Mouse (Mus musculus) heart, embryonic 10.5 days (tissue): ENCODE data around the gene Cnnm2. TPM values are rescaled to one million over a fixed set of nuclear protein-coding genes. Genes with fewer than 3 reads are reported as not detected.

Experiments used
- polyA plus RNA-seq: library from polyadenylated mRNA; unstranded; fragments of >200 nt; fragmentation: Nextera tagmentation; extraction: Ambion mirVana; gene quantifications from 2 replicates; pipeline ENCODE4 v1.2.1, GENCODE M21; 2016

The Cnnm2 gene
- polyA plus RNA-seq, 1 experiment from 2014 or later: 2.7 TPM

Other genes with a start within 250 kb of the Cnnm2 start
- 112 and 134 TPM in 2 replicates for gene Arl3, start 188.4 kb upstream of the Cnnm2 start, polyA plus RNA-seq
- 14.2 and 14.5 TPM in 2 replicates for gene Sfxn2, start 188.2 kb upstream of the Cnnm2 start, polyA plus RNA-seq
- 53.9 and 61.8 TPM in 2 replicates for gene Wbp1l, start 162.5 kb upstream of the Cnnm2 start, polyA plus RNA-seq
- gene Cyp17a1, start 88.4 kb upstream of the Cnnm2 start, polyA plus RNA-seq: 0.40 and 1.2 TPM in 2 replicates
- 13.7 and 17.0 TPM in 2 replicates for gene Borcs7, start 71.7 kb upstream of the Cnnm2 start, polyA plus RNA-seq
- 46.2 and 55.0 TPM in 2 replicates for gene As3mt, start 54.1 kb upstream of the Cnnm2 start, polyA plus RNA-seq